Mouse (Mus musculus): ENCODE data around the gene Fam13a.

Gene Fam13a

GRCm38 (mm10) chr6:58999044-58999453, 25.3 kb downstream of the Fam13a start:
- no peak for DNase-seq (ENCODE audit: low read depth, low spot score)

GRCm38 (mm10) chr6:58998528-58998927, 25.8 kb downstream of the Fam13a start:
- DNase-seq (ENCODE audit: low read depth, low spot score) = no peak

DNA sequence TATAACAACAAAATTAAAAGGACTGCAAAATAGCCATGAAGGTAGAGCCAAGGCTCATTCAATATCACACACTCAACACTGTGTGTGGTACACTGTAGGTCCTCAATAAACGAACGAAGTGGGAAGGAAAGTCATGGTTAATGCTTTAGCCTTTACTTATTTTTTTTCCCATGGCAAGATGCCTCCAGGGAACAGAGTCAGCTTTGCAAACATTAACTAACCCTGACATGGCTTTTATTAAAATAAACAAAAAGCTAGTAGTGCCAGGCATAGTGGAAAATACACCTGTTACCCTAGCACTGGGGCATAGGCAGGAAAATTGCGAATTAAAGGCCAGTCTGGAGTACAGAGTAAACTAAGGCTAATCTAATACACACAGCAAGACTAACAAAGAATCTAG, 35.2 kb downstream of the Fam13a start:
- DNase-seq (ENCODE audit: low read depth, low spot score) = no peak

- DNase-seq (ENCODE audit: low read depth, low spot score) = no peak
Measured at GRCm38 (mm10) chr6:58988706-58989105, 35.6 kb downstream of the Fam13a start.

GRCm38 (mm10) chr6:58987166-58987565, 37.2 kb downstream of the Fam13a start:
- DNase-seq (ENCODE audit: low read depth, low spot score) = no peak

DNA sequence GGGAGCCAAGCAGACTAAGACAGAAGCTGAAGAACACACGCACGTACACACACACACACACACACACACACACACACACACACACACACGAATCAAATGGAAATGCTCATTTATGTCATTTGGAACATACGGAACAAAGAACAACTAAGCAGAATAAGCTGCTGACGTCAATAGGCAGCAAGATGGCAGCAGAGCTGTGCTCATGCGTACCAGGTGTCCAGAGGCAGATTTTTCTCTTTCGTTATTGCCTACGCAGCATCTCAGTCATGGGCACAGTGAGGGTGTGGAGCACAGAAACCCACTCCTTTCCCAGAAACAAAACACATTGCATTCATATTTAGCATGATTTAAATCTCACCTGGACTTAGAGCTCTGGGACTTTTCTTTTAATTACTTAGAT, 39.2 kb downstream of the Fam13a start:
- DNase-seq (ENCODE audit: low read depth, low spot score) = no peak

GRCm38 (mm10) chr6:58975249-58975648, 49.1 kb downstream of the Fam13a start:
- no peak for DNase-seq (ENCODE audit: low read depth, low spot score)

DNA sequence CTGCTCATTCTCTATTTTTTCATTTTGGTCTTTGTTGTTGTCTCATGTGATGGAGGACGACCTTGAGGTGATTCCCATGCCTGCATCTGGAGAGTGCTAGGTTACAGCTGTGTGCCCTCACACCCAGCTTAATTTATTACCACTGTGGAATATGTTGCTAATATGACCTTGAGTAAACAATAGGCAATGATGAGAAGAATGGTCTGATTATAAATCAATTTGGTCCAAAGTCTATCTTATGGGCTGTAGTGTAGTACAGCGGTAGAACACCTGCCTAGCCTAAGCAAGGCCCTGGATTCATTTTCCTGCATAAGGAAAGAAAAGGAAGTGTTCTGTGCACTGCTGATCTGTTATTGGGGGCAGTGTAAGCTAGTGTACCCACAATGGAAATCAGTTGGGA, 49.9 kb downstream of the Fam13a start:
- DNase-seq (ENCODE audit: low read depth, low spot score) = no peak

DNA sequence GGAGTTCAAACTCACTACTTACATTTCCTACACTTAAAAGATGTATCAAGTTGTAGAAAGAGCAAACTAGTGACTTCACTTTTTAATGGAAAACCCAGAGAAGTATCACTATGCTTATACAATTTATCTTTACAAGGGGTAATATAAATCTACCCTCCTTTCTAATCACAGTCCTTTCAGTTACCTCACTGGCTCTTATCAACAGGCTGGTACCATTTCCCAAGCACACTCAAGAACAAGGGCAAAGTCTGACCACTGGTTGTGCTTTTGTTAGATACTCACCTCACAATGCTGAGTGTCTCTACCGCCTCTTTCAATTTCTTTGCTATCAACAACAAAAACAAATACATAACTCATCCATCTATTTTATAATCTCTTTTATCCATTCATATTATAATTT, 51.5 kb downstream of the Fam13a start:
- DNase-seq (ENCODE audit: low read depth, low spot score) = no peak

- no peak for DNase-seq (ENCODE audit: low read depth, low spot score)
Measured at GRCm38 (mm10) chr6:58968272-58968671, 56.1 kb downstream of the Fam13a start.

DNA sequence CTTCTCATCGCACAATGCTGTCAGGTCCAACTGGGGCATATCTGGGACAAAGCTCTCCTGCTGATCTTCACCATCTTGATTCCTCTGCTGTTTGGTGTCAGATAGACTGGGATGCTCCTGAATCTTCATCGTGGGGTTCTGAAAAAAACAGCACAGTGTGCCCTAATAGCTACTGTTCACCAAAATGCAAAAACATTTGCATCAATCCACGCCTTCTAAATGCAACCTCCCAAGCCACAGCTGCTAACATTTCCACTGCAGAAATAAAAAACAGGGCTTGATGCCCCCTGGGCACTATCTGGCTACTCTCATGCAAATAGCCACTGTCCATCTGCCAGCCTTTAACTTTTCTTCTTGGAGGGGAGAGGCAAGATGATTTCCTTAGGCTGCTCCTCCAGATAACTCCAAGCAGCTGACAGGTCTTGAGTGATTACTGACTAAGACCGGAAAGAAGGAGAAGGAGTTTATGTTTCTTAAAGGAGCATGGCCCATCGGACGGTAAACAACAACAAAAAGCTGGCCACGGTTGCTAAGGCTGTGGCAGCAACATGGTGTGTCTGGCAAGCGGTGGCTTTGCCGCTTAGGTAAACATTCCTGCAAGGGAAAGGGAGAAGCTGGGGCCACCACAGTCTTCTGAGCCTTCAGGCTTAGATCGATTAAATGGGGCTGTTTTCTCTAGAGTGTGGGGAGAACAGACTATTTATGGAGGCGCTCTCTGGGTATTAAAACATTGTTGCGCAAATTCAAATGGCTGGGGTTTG, 59.1 kb downstream of the Fam13a start:
- no peak for DNase-seq (ENCODE audit: low read depth, low spot score)

DNA sequence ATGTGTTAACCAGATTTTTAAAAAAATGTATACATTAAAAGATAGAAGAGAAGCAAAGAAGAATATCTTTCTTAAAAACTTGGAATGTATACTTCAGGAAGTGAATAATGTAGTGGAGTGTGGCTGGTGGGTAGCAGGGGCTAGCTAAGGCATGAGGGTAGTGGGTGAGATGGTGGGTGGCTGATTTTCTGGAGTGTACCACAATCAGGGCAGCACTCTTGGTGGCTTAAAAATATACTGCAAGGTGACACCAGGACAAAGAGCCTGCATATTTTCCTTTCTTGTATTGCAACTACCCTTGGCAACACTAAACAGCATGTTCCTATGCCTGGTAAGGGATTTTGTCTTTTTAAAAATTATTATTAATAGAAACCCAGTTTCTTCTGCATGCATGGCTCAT, 59.8 kb downstream of the Fam13a start:
- DNase-seq (ENCODE audit: low read depth, low spot score) = no peak

DNA sequence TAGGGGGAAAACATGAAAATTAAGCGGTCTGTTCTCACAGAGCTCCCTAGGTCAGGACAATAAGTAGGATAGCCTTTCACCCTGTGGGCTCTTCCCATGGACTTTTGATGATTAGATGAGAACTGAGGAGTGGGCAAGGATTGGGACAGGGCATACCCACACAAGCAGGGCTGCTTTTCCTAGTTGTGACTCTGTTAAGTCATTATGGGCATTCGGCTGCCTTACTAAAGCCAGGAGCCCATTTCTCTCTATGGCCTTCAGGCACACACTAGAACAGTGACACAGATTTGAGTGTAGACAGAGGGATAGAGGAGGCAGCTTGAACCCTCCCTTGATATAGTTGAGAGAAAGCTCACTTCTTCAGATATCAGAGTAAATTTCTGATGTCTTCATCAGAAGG, 60.3 kb downstream of the Fam13a start:
- DNase-seq (ENCODE audit: low read depth, low spot score) = no peak

DNA sequence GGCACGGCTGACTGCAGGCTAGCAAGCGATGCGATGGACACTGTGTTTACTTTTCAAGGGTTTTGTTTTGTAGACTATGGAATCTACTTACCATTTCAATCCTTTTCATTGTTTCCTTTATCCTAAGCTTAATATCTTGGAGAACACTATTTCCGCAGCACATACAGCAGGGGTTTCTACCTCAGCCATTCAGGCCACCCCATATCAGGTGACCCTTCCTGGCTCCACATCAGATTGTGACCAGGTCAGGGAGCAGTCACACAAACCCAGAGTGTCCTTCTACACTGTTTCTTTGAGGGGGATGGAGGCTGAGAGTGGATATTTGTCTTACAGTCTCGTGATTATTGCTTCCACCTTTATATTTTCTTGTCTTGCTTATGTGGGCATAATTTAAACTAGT, 61.7 kb downstream of the Fam13a start:
- no peak for DNase-seq (ENCODE audit: low read depth, low spot score)

DNA sequence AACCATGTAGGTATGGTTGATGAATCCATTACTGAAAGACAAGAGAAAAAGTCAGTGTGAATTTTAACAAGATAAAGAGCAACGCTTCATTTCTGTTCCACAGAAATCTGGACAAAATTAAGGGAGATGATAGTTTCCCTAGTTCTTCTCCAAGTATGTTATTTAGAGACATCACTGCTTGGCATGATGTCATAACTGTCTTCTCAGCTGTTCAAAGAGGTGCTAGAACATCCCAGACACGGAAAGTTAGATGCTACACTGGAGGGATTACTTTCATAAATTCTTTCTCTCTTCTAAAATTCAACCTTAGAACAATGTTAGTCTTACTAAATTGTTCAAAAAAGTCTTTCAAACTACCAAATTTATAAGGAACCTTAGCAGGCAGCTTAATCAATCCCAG, 63.8 kb downstream of the Fam13a start:
- no peak for DNase-seq (ENCODE audit: low read depth, low spot score)

- DNase-seq (ENCODE audit: low read depth, low spot score) = no peak
Measured at GRCm38 (mm10) chr6:58951128-58951992, 73.0 kb downstream of the Fam13a start.

DNA sequence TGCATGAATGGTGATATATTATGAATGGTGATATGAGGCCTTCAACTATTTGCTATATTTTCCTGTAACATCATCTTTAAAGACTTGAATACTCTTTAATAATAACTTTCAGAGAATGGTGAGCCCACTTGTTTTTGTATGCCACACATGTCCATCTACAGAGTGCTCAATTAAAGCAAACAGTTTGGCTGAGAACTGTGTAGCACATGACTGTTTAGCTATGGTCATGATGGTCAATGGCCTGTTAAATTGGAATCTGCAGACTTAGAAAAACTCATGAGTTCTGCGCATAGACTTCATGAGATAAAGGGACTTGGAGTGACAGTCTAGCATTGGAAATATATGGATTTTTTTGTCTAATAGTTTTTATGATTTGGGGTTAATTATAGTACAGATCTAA, 73.9 kb downstream of the Fam13a start:
- no peak for DNase-seq (ENCODE audit: low read depth, low spot score)

DNA sequence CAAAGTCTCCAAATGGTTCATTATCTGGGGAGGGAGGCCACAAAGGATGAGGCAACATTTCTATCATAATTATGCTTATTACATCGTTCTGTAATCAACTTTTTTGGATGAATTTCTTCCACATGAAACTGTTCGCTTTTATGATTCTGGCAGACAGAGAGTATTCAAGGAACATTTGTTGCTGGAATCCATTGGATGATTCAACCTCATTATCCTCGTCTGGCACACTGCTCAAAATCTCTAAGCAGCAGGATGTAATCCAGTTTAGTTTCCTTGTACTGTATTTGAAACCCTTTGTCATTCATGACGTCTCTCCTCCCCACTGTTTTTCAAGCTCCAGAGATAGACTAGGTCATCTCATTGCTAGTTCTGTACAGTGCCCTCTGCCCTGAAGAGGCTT, 77.5 kb downstream of the Fam13a start:
- no peak for DNase-seq (ENCODE audit: low read depth, low spot score)

GRCm38 (mm10) chr6:58946246-58946645, 78.1 kb downstream of the Fam13a start:
- DNase-seq (ENCODE audit: low read depth, low spot score) = no peak

GRCm38 (mm10) chr6:58943958-58944357, 80.4 kb downstream of the Fam13a start:
- DNase-seq (ENCODE audit: low read depth, low spot score) = no peak

GRCm38 (mm10) chr6:58942276-58942675, 82.1 kb downstream of the Fam13a start:
- DNase-seq (ENCODE audit: low read depth, low spot score) = no peak

DNA sequence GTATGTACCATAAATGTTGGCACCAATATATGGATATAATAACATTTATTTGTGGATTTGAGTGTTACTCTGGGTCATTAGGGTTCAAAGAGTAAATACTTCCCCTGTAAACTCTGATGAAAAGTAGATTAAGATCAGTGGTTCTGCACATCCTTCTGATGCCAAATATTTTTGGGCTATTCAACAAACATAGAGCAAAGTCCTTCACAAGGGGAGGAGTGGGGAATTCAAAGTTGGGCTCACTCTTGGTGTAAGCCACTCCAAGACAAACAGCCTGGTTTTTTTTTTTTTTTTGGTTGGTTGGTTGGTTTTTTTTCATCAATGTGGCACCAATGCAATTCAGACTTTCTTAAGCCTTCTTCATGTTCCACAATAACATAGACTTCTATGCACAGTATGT, 86.6 kb downstream of the Fam13a start:
- no peak for DNase-seq (ENCODE audit: low read depth, low spot score)

- DNase-seq (ENCODE audit: low read depth, low spot score) = no peak
Measured at GRCm38 (mm10) chr6:58934144-58934543, 90.2 kb downstream of the Fam13a start.
